Mouse (Mus musculus) midbrain, embryonic 15.5 days (tissue): ENCODE data around the gene Pemt. TPM values are rescaled to one million over a fixed set of nuclear protein-coding genes. Genes with fewer than 3 reads are reported as not detected.

Experiments used
- ATAC-seq: fragments of 200-750 bp; cut with Nextera tagmentation; replicated peaks from 2 replicates; pipeline ENCODE4 v1.8.0; 2017; ENCODE audit warnings: moderate TSS enrichment
- H3K27ac ChIP-seq: fragments of 300-500 bp; sonication (generic); 2 replicates; pipeline ENCODE4 v1.5.1; 2015; ENCODE audit warnings: mild to moderate bottlenecking, inconsistent platforms
- H3K27me3 ChIP-seq: fragments of 300-500 bp; sonication (generic); replicated peaks from 2 replicates; pipeline ENCODE4 v1.6.1; 2015; ENCODE audit warnings: inconsistent platforms
- H3K36me3 ChIP-seq: fragments of 300-500 bp; sonication (generic); replicated peaks from 2 replicates; pipeline ENCODE4 v1.6.1; 2015; ENCODE audit warnings: inconsistent platforms
- H3K4me1 ChIP-seq: fragments of 300-500 bp; sonication (generic); 2 replicates; pipeline ENCODE4 v1.6.1; 2015; ENCODE audit warnings: inconsistent platforms
- H3K4me2 ChIP-seq: fragments of 300-500 bp; sonication (generic); 2 replicates; pipeline ENCODE4 v1.6.1; 2015; ENCODE audit warnings: inconsistent platforms, mild to moderate bottlenecking, moderate library complexity
- H3K4me3 ChIP-seq: fragments of 300-500 bp; sonication (generic); 2 replicates; pipeline ENCODE4 v1.5.1; 2015; ENCODE audit warnings: mild to moderate bottlenecking, inconsistent platforms
- H3K9ac ChIP-seq: fragments of 300-500 bp; sonication (generic); 2 replicates; pipeline ENCODE4 v1.6.1; 2015; ENCODE audit warnings: mild to moderate bottlenecking, inconsistent platforms
- H3K9me3 ChIP-seq: fragments of 300-500 bp; sonication (generic); 2 replicates; pipeline ENCODE4 v1.6.1; 2016; ENCODE audit warnings: inconsistent platforms
- WGBS: fragments of 180-500 bp; shearing (Covaris S2); methylation state at CpG from one replicate; pipeline ENCODE4 v1.1.7; 2015; ENCODE audit warnings: mixed read lengths; 5-methylcytosine and 5-hydroxymethylcytosine counted together
- polyA plus RNA-seq: library from polyadenylated mRNA; unstranded; fragments of >200 nt; fragmentation: Nextera tagmentation; extraction: Ambion mirVana; gene quantifications from 2 replicates; pipeline ENCODE4 v1.2.1, GENCODE M21; 2015

Gene Pemt
- polyA plus RNA-seq, 1 experiment from 2014 or later, result 8.4 TPM

- Histone ChIP-seq H3K4me2 (no peak overlapping the region), H3K4me3 (no peak overlapping the region), H3K27ac (no peak overlapping the region), H3K27me3 (no peaks in the 10 kb centered on the region), H3K9ac (no peak overlapping the region), H3K4me1 (no peaks in the 10 kb centered on the region), H3K9me3 (no peaks in the 10 kb centered on the region), H3K36me3 (no peaks in the 10 kb centered on the region)
- 91% methylated on average over 6 of the region's 6 CpGs for WGBS
- ATAC-seq, result no peak
Observed at GRCm38 (mm10) chr11:60021201-60021600, 25.1 kb downstream of the Pemt start.

- no peaks in the 10 kb centered on the region for H3K9me3 ChIP-seq
- H3K36me3 ChIP-seq, result no peaks in the 10 kb centered on the region
- H3K9ac ChIP-seq, result no peak overlapping the region
- H3K4me2 ChIP-seq, result no peak overlapping the region
- no peak overlapping the region for H3K27ac ChIP-seq
- H3K4me3 ChIP-seq, result no peak overlapping the region
- 82% methylated on average over 4 of the region's 4 CpGs for WGBS
- H3K27me3 ChIP-seq, result no peaks in the 10 kb centered on the region
- ATAC-seq, result no peak
- no peaks in the 10 kb centered on the region for H3K4me1 ChIP-seq
Observed at GRCm38 (mm10) chr11:60016726-60017125, 29.6 kb downstream of the Pemt start.

DNA sequence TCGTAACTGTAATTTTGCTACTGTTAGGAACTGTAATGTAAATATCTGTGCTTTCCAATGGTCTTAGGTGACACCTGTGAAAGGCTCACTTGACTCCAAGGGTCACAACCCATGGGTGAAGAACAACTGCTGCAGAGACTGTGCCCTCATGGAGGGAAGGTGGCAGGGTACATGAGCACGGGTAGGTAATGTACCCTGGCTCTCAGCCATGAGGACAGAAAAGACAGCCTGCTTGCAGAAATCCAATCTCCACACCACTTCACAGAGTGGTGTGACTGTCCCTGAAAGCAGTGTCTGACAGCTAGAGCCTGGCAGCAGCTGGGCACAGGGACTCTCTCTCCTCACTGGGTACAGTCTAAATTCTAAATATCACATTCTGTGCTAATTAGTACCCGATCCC is 34.8 kb downstream of the Pemt start:
- peaks cover 19% of the 10 kb centered on the region for H3K4me1 ChIP-seq
- no peak overlapping the region for H3K4me2 ChIP-seq
- no peaks in the 10 kb centered on the region for H3K9me3 ChIP-seq
- H3K27ac ChIP-seq, result no peak overlapping the region
- H3K36me3 ChIP-seq, result no peaks in the 10 kb centered on the region
- H3K27me3 ChIP-seq, result no peaks in the 10 kb centered on the region
- no peak for ATAC-seq
- WGBS, result 84% methylated on average over 3 of the region's 3 CpGs
- H3K9ac ChIP-seq, result no peak overlapping the region
- H3K4me3 ChIP-seq, result no peak overlapping the region

GRCm38 (mm10) chr11:60009451-60009850 is 36.8 kb downstream of the Pemt start:
- H3K4me2 ChIP-seq, result no peak overlapping the region
- no peaks in the 10 kb centered on the region for H3K27me3 ChIP-seq
- ATAC-seq, result no peak
- WGBS, result 46% methylated on average over 3 of the region's 3 CpGs
- H3K4me3 ChIP-seq, result no peak overlapping the region
- no peaks in the 10 kb centered on the region for H3K9me3 ChIP-seq
- H3K27ac ChIP-seq, result peak overlapping the region; percentile 65
- H3K9ac ChIP-seq, result no peak overlapping the region
- H3K4me1 ChIP-seq, result peaks cover 19% of the 10 kb centered on the region
- H3K36me3 ChIP-seq, result no peaks in the 10 kb centered on the region

DNA sequence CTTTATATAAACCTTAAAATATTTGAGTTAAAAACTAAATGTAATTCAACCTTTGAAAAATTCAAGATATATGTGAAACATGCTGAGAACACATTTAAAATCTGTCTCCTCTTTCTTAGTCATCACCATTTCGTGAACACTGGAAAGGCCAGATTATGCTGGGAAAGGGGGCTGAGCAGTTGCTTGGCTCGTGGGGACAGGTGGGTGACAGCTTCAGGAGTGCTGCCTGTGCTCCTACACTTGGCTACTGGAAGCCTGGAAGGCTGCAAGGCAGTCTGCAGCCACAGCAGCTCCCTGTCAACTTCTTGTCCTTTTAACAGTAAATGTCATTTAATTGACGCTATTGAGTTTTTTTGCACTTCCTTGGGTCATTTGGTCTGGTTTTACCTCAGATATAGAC is 40.4 kb downstream of the Pemt start:
- ATAC-seq, result no peak
- Histone ChIP-seq H3K27me3 (no peaks in the 10 kb centered on the region), H3K36me3 (no peaks in the 10 kb centered on the region), H3K27ac (no peak overlapping the region), H3K4me1 (peaks cover 19% of the 10 kb centered on the region), H3K4me2 (no peak overlapping the region), H3K9ac (no peak overlapping the region), H3K4me3 (no peak overlapping the region), H3K9me3 (no peaks in the 10 kb centered on the region)
- WGBS, result 79% methylated on average over 3 of the region's 3 CpGs

GRCm38 (mm10) chr11:60004716-60005115 is 41.6 kb downstream of the Pemt start:
- H3K4me3 ChIP-seq, result no peak overlapping the region
- ATAC-seq, result no peak

DNA sequence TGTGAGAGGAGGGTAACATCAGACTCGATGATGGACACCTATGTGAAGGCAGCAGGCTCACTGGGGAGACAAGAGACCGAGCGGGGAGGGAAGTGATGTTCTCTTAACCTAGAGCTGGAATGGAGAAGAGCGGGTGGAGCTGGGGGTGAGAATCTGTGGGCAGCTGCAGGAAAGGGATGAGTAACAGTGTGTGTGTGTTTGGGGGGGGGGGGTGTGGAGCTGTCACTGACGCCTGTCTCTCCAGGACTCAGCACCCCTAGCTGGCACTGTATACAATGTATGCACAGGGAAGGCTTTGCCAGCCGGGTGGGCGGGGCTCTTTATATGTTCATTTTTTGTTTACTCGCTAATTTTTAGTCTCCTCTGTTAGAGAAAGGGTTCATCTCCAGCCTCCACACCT is 42.5 kb downstream of the Pemt start:
- H3K36me3 ChIP-seq, result no peaks in the 10 kb centered on the region
- no peaks in the 10 kb centered on the region for H3K9me3 ChIP-seq
- no peak overlapping the region for H3K4me3 ChIP-seq
- H3K4me2 ChIP-seq, result no peak overlapping the region
- H3K27me3 ChIP-seq, result no peaks in the 10 kb centered on the region
- WGBS, result 82% methylated on average over 8 of the region's 8 CpGs
- H3K9ac ChIP-seq, result no peak overlapping the region
- H3K27ac ChIP-seq, result no peak overlapping the region
- peaks cover 3% of the 10 kb centered on the region for H3K4me1 ChIP-seq
- ATAC-seq, result no peak

More at GRCm38 (mm10) chr11:60004716-60005115, 41.6 kb downstream of the Pemt start:
- H3K4me1 ChIP-seq, result peaks cover 12% of the 10 kb centered on the region
- no peak overlapping the region for H3K27ac ChIP-seq
- H3K4me2 ChIP-seq, result no peak overlapping the region
- H3K9me3 ChIP-seq, result no peaks in the 10 kb centered on the region
- no peak overlapping the region for H3K9ac ChIP-seq
- 64% methylated on average over 6 of the region's 6 CpGs for WGBS
- H3K27me3 ChIP-seq, result no peaks in the 10 kb centered on the region
- no peaks in the 10 kb centered on the region for H3K36me3 ChIP-seq

DNA sequence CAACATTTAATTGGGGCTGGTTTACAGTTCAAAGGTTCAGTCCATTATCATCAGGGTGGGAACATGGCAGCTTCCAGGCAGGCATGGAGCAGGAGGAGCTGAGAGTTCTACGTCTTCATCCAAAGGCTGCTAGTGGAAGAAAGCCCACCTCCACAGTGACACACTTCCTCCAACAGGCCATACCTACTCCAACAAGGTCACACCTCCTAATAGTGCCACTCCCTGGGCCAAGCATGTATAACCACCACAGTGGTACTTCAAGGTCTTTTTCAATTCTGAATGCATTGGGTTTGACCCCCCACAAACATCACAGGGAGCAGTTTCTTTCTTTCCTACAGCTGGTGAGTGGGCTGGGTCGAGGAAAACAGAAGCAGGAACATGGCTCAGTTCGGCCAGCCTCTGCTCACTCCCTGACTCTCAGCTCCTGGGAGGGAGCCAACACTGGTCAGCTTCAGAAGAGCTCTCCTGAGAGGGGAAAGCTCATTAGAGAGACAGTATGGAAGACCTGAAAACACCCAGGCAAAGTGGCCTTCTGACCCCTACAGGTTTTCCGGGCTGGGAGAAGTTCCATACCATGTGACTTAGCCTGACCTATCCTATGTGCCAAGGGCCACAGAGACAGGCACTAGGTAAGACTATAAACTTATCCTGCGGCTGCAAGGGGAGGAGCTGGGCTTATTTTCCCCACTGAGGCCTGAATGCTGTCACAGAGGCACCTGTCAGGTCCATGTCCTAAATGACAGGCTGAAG is 44.9 kb downstream of the Pemt start:
- Histone ChIP-seq H3K27ac (no peak overlapping the region), H3K4me2 (no peak overlapping the region), H3K4me1 (no peaks in the 10 kb centered on the region), H3K27me3 (no peaks in the 10 kb centered on the region), H3K4me3 (no peak overlapping the region), H3K36me3 (no peaks in the 10 kb centered on the region), H3K9me3 (no peaks in the 10 kb centered on the region), H3K9ac (no peak overlapping the region)
- ATAC-seq, result no peak
- WGBS, result 83% methylated on average over 5 of the region's 5 CpGs

GRCm38 (mm10) chr11:59994318-59994717 is 52.0 kb downstream of the Pemt start:
- Histone ChIP-seq H3K36me3 (no peaks in the 10 kb centered on the region), H3K4me2 (no peak overlapping the region), H3K4me1 (no peaks in the 10 kb centered on the region), H3K4me3 (no peak overlapping the region), H3K27ac (no peak overlapping the region), H3K27me3 (no peaks in the 10 kb centered on the region), H3K9me3 (no peaks in the 10 kb centered on the region), H3K9ac (no peak overlapping the region)
- 84% methylated on average over 9 of the region's 9 CpGs for WGBS
- no peak for ATAC-seq

GRCm38 (mm10) chr11:59991365-59991764 is 54.9 kb downstream of the Pemt start:
- WGBS, result 76% methylated on average over 8 of the region's 8 CpGs
- Histone ChIP-seq H3K9me3 (no peaks in the 10 kb centered on the region), H3K4me2 (no peak overlapping the region), H3K27ac (no peak overlapping the region), H3K9ac (no peak overlapping the region), H3K27me3 (no peaks in the 10 kb centered on the region), H3K36me3 (no peaks in the 10 kb centered on the region), H3K4me3 (no peak overlapping the region), H3K4me1 (no peaks in the 10 kb centered on the region)
- ATAC-seq, result no peak

DNA sequence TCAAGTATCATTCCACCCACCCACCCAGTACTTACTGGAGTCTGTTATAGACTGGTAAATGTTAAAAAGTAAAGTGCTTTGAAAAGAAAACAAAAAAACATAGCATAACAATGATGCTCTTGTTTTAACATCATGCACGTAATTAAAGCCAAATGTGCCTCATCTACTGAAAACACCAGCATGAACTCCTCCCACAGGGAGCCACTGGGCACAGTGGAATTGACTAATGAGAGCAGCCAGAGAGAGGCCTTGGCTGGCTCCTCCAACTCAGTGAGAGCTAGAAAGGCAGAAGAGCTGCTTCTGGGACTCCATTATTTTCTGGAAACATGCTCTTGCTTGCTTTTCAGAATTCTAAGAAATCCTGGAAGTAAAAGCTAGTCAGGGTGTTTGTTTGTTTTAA is 56.9 kb downstream of the Pemt start:
- H3K4me1 ChIP-seq, result no peaks in the 10 kb centered on the region
- H3K9me3 ChIP-seq, result no peaks in the 10 kb centered on the region
- no peak overlapping the region for H3K4me3 ChIP-seq
- no peak overlapping the region for H3K4me2 ChIP-seq
- H3K9ac ChIP-seq, result no peak overlapping the region
- no peak overlapping the region for H3K27ac ChIP-seq
- H3K36me3 ChIP-seq, result no peaks in the 10 kb centered on the region
- H3K27me3 ChIP-seq, result no peaks in the 10 kb centered on the region
- WGBS, result 83% methylated on average over 1 of the region's 1 CpGs
- no peak for ATAC-seq

GRCm38 (mm10) chr11:59977831-59978230 is 68.5 kb downstream of the Pemt start:
- no peak overlapping the region for H3K4me2 ChIP-seq
- no peaks in the 10 kb centered on the region for H3K27me3 ChIP-seq
- 71% methylated on average over 5 of the region's 5 CpGs for WGBS
- H3K9ac ChIP-seq, result no peak overlapping the region
- no peaks in the 10 kb centered on the region for H3K36me3 ChIP-seq
- H3K27ac ChIP-seq, result no peak overlapping the region
- H3K9me3 ChIP-seq, result no peaks in the 10 kb centered on the region
- no peak overlapping the region for H3K4me3 ChIP-seq
- no peaks in the 10 kb centered on the region for H3K4me1 ChIP-seq
- ATAC-seq, result no peak

GRCm38 (mm10) chr11:59975241-59975640 is 71.0 kb downstream of the Pemt start:
- Histone ChIP-seq H3K27me3 (no peaks in the 10 kb centered on the region), H3K4me2 (no peak overlapping the region), H3K27ac (no peak overlapping the region), H3K4me3 (no peak overlapping the region), H3K9ac (no peak overlapping the region), H3K36me3 (no peaks in the 10 kb centered on the region), H3K4me1 (no peaks in the 10 kb centered on the region), H3K9me3 (no peaks in the 10 kb centered on the region)
- WGBS, result 27% methylated on average over 10 of the region's 10 CpGs
- ATAC-seq, result no peak
